Mouse (Mus musculus) adrenal gland, postnatal 14 days (tissue): ENCODE measurements around the gene Dmxl2. TPM values are rescaled to one million over a fixed set of nuclear protein-coding genes. Genes with fewer than 3 reads are reported as not detected.

Source experiments
- DNase-seq: peaks from one replicate; pipeline ENCODE4 v3.0.0; 2021; ENCODE audit warnings: mixed read lengths
- long read RNA-seq, 2 experiments: library from polyadenylated mRNA; stranded (forward); transcript quantifications; one replicate each; pipeline ENCODE4 v2.0.0; 2021
- total RNA-seq: library from RNA; stranded (reverse); gene quantifications from 2 replicates; pipeline ENCODE4 v1.2.3, GENCODE M21; 2021

The Dmxl2 gene
- 13.8 and 17.0 TPM in 2 replicates for total RNA-seq
- long read RNA-seq, experiment 1, partial matches to known transcripts: 2 of 3 reads
- long read RNA-seq, experiment 1, other reads (novel, unspliced or antisense): 1 of 3 reads
- long read RNA-seq, experiment 2, partial matches to known transcripts: 0 of 1 reads
- long read RNA-seq, experiment 2, other reads (novel, unspliced or antisense): 1 of 1 reads

DNA sequence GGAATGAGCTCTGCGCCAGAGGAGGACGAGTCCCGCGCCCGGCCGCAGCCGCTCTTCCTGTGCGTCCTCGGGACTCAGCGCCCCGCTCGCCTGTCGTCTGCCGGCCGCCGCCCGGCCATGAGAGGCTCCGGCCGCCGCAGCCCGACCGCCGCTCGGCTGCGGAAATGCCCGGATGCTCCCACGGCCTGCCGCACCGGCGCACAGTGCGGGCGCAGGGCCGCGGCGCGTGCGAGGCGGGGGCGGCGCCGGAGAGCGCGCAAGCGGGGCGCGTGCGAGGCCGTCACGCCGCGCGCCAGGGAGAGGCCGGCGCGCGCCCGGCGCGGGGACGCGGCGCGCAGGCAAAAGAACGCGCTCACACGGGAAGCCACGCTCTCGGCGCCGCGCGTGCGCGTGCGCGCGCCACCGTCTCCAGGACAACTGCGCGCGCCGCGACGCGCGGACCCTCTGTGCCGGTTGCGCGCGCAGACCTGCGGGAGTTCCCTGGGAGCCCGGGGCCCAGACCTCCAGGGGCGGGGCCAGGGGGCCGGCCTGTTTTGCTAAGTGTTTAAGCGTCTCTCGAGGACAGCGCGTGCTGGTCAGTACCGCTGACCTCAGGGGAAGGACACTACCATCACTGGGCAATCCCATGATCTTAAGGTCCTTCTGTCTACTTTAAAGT lies at the start of gene Dmxl2:
Dmxl2 (minus strand) TSS at position 174 of the 658 bp plus-strand sequence.
- peak; percentile 96 for DNase-seq

DNA sequence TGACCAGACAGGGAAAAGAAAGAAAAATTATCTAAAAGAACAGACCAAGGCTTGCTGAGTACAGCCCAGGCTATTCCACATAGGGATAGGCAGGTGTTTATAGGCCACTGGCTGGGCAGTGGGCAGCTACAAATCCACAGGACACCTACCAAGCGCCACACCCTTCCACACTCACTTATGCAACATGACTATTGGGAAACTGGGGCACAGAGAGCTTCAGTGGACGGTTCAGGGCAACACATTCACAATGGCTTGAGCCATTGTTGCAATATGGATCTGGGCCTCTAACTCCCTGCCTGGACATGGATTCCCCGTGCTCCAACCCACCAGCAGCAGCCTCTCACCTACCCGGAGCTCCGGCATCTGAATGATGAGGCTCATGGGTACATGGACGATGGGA lies 48.0 kb upstream of the Dmxl2 start:
- DNase-seq: no peak

DNA sequence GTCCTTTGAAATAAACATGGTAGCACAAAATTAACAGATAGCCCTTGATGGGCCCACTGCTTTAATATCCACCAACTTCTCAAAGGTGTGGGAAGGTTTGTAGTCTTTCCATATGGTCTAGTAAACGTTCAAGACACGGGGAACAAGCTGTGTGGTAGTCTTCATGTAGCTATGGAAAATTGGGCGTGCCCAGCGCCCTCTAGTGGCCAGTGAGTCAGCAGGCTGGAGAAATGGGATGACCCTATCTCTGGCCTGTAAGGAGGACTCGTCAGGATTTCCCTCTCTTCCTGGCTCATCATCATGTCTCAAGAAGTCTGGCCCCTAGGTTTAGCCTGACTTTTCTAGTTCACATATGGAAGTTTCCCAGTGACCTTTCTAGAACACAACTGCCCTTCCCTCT lies 46.1 kb upstream of the Dmxl2 start:
- DNase-seq: peak; percentile 80

DNA sequence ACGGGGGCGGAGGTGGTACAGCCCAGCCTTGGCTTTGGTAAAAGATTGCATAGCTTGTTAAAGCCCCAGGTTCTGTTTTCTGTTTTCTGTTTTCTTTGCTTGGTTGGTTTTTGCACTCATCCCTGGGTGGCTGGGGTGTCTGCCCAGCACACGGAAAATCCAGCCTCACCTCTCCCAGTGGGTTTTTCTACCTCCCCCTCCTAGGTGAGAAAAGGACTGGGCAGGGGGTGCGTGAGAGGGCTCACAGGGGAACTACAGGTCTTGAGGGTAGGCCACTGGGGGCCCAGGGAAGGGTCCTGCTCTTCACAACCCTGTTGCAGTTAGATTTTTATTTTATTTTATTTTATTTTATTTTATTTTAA lies 43.5 kb upstream of the Dmxl2 start:
- DNase-seq: no peak

DNA sequence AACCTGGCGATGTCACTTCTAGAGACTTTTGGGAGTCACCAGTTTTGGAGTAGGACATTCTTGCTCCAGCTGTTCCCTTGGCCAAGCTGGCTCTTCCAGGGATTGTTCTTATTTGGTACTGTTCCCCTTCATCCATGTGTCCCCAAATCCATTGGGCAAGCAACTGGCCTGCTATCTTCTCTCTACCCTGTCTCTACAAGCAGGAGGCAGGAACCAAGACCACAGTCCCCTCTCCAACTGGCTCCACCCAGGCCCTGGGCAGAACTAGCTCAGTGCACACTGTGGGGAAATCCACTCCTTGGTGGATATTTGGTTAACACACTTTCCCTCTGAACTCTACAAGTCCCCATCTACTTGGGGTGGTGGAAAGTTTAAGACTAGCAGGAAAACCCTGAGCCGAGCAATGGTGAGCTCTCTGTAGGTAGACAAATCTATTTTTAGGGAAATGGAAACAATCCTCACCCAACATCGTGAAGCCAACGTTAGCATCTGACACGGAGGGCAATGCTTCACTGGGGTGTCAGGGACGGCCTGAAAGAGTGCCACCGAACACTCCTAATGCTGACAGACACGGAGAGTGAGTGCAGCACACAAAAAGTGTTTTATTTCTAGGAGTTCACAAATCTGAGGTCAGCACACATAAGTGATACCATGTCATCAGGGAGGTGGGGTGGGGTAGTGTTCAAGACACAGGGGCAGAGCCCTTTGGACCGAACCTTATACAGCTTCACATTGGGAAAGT lies 43.0 kb upstream of the Dmxl2 start:
- DNase-seq: no peak

DNA sequence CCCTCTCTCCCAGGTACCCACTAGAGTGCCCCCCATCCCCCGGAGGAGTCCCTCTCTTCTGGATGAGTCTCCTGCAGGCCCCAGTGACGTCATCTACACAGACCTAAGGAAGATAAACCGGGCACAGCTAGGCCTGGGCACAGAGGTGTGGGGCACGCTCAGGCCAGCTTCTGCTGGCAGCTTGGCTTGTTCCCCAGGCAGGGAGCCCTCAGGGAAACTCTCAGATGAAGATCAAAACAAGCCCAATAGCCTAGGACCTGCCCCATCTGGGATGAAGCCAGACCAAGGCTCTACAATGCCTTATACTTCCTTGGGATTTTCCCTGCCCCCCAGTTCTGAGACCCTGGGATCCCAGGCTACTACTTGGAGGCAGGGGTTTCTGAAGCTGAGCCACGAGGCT lies 39.4 kb upstream of the Dmxl2 start:
- DNase-seq: peak; percentile 51

DNA sequence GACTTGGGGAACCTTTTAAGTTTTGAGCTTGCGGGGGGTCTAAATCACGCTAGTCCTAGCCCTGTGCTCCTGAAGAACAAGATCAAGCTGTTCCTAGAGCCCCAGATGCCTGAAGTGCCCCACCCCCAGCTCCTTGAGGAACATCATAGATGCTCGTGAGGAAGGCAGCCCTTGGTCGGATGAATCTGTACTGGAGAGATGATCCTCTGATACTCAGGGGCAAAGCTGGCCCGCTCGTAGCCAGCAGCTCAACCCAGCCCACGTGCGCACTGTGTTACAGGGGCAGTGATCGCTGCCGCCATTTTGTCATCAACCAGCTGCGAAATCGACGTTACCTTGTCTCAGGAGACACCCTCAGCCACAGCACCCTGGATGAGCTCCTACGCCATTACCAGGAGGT lies 37.3 kb upstream of the Dmxl2 start, which contains the start of gene Sh2d7:
Sh2d7 (plus strand) TSS at position 301 of the 400 bp plus-strand sequence.
- no peak for DNase-seq

DNA sequence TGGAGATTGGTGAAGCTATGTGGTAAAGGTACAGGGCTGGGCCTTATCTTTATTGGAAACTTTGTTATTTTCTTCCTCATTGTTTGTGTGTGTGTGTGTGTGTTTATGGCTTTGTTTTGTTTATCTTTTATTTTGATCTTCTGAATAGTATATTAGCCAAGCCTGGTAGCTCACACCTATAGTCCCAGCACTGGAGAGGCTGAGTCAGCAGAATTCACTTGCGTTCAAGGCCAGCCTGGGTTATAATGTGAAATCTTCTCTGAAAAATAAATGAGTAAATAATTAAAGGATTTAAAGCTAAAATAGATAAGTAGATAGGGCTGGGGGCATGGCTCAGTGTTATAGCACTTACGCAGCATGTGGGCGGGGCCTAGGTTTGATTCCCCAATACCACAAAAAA lies 36.8 kb upstream of the Dmxl2 start:
- DNase-seq: no peak

DNA sequence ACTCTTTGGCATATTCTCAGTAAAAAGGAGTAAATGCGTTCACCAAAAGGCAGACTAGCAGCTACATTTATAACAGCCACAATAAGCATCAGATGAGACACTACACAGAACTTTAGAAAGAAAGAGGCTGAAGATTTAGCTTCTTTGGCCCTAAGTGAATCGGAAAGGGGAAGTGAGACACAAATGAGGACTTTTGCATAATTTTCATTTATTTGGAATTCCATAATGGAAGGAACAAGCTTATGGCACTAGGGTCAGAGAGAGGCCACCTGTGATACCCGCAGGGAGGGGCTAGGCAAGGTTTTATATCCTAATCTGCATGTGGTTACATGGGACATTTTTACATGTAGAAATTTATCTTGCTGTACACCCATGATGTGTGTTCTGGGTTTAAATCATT lies 36.1 kb upstream of the Dmxl2 start:
- DNase-seq: no peak

DNA sequence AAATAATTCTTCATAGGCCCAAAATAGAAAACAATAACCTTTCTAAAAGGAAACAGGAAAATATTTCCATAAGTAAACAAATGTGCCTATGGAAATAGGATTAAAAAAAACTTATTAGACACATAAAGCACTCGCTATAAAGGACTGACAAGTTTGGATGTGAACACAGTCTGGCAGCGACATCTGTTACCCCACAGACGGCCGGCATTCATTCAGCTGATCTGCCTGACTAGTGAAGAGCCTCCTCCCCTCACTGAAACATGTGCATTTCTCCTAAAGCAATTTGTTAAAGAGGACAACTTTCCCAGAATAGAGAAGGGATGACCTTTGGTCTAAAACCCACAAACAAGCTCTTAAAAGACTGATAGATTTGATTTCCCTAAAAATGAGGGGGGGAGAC lies 35.6 kb upstream of the Dmxl2 start:
- DNase-seq: no peak

DNA sequence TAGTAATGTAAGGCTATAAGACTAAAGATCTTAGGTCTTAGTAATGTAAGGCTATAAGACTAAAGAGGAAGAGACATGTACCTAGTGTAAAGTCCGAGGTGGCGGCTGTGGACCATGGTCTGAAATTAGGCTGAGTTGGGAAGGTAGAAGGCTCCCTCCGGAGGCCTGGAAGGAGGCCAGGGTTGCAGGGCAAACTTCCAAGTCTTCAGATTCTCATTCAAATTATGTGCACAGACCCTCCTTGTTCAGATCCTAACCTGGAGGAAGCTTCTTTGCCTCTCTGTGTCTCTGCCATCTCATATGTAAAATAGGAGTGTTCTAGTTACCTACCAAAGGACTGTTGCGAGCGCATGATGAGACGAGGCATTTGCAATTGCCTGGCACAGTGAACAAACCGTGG lies 34.8 kb upstream of the Dmxl2 start:
- DNase-seq: no peak

DNA sequence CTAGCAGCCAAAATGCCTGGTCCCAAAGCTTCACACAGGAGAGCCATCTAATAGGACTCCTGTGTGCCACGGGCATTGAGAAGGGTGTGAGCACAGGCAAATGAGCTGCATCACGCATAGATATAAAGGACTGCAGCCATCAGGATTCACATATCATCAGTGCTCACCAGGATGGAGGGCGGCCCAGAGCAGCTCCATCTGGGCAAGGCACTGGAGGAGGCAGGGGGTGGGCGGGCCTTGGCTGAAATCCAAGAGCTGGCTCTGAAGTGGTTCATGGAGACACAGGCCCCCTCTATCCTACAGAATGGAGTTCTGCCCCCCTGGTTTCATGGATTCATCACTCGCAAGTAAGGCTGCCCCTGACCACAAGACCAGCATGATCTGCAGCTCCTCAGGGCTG lies 32.5 kb upstream of the Dmxl2 start:
- DNase-seq: peak; percentile 36

DNA sequence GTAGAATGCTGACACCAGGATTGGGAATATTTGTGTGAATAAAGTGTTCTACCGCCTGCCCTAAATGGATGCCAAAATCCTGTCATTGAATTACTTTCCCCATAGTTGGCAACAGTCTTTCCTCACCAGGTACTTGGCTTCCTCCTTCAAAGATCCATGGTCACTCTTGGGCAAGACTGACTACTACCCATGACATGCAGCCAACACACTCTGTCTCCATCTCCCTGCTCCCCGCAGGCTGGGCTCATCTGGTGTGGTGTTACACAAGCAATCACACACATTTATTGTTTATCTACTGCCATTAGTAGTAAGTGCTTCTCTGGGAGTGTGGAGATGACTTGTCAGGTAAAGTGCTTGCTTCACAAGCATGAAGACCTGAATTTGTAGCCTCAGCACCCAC lies 31.5 kb upstream of the Dmxl2 start:
- DNase-seq: peak; percentile 36

DNA sequence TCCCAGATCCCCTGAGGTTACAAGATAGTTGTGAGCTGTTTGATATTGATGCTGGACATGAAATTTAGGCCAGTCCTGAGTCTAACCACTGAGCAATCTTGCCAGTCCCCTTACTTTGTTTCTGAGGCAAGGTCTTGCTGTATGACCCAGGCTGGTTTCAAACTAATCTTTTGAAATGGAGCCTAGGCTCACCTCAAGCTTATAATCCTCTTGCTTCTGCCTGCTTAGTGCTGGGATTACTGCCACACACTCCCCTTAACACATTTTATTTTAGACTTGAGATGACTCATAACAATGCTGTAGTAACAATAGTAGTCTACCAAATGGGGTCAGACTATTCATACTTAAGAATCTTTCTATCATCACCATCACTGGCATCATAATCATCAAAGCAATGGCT lies 30.0 kb upstream of the Dmxl2 start:
- no peak for DNase-seq

DNA sequence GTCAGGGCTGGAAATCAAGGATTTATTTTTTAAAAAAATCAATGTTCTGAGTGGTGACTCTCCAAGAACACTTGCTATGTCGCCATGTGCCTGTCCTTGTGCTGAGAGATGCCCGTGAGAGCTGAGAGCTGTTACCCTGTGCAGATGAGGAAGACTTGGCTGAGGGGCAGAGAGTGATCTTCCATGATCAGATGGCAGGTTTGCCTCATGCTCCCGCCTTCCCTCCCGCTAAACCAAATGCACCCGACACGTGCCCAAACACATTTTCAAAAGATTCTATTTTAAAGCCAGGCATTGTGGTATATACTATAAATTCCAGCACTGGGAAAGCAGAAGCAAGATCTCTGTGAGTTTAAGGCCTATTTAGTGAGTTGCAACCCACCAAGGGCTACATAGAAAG lies 29.4 kb upstream of the Dmxl2 start:
- no peak for DNase-seq

DNA sequence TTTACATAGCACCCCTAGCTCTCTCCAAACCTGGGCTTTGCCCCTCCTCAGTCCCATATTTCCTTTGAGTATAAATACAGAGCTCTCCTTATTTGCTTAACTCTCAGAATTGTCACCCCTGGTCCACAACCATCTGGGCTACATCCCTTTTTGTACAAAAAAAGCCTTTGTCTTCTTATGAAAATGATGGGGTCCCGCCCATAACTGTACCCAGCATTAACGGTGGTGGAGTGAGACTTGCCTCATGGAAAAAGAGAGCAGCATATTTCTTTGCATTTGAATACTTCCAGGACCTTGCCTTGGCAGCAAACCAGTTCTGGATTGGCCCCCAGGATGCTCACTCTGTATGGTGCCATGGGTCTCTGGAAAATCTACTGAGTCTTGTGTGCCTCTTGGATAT lies 28.5 kb upstream of the Dmxl2 start:
- DNase-seq: no peak

DNA sequence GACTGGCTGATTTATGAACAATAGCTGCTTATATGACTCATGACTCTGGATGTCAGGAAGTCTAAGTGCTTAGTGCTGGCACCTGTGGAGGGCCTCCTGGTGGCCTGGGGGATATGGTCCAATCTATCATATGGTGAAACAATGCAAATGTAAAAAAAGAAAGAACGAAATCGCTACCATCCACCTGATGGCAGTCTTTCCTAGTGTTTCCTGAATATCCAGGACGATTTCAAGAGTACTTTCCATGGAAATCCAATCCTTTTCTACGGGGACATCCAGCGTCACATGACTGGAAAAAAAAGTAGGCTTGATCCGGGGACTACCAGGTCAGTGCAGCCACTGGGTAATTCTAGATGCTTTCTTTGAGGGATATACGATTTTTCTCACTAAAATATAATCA lies 26.3 kb upstream of the Dmxl2 start:
- no peak for DNase-seq

DNA sequence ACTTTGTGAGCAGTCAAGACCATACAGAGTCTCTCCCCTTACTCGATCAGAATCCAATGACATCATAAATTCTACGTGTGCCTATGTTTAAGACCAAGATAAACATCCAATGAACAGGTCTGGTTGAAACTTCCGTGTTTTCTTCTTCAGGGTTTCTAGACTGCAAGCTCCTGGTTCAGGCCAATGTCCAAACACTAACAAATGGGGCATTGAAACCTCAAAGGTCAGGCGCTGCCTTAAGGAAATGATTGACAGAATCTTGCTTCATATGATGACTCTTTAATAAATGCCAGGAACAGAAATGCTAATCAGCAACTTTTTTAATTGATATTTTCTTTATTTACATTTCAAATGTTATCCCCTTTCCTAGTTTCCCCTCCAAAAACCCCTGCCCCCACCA lies 18.9 kb upstream of the Dmxl2 start:
- no peak for DNase-seq

DNA sequence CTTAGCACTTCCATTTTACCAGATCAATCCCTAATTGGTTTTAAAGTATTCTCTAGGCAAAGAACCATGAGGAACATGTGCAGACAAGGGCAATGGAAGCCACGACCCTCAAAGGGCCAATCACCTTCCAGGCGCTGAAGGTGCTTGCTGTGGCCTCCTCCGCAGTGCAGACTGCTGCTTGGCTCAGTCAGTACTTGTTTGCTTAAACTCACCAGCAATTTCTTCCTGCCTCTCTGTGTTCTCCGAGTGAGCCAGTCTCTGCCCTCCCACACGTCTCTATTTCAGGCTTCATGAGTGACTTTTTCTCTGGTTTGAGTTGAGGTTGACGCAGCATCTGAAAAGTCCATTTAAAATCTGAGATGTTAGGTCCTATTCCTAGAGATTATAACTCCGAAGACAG lies 17.5 kb upstream of the Dmxl2 start:
- no peak for DNase-seq

DNA sequence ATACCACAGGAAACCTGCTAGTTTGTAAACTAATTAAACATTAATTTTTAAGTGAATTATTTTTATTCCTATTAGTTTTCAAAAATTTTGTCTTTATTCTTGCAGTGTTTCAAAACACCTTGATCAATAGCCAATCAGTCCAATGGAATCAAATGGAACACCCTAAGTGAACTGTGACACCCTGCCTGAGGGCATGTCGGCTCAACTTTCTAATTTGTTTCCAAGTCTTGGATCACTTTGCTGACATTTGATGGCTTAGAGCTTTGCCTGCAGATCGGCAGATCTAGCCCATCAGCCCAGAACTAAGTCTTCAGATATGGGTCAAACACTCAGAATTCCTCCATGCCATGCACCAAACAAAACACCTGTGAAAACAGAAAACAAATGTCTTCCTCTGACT lies 14.6 kb upstream of the Dmxl2 start:
- no peak for DNase-seq

DNA sequence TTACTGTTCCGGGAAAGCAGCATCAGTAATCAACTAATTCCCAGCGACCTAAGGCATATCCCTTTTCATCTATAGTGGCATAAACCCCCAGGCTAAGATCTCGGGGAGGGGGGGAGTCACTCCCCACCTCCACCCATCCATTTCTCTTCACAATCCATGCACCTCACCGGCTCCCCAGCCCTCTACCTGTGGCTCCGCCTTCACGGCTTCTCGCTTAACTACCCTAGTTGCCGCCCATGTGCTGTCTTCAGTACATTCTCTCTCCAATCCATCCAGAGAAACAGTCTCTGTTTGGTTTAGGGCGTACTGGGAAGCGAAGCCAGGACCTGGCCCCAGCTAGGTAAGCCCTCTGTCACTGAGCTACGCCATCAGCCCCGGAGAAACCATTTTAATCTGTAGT lies 1.4 kb upstream of the Dmxl2 start:
- peak; percentile 8 for DNase-seq

DNA sequence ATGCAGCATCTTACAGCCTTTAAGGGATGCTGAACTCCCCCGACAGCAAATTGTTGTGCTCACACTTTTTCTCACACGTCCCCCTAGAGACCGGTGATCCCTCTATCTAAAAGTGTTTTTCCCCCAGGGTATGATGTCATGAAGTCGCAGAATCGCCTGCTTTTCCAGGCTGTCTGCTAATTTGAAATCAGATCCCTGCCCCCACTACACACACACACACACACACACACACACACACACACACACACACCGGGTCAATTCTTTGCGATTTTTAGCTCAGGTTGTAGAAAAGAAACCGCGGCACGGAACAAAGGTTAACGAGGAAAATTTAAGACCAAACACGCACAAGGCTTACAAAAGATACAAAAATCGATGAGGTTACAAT lies 677 bp upstream of the Dmxl2 start:
- no peak for DNase-seq

DNA sequence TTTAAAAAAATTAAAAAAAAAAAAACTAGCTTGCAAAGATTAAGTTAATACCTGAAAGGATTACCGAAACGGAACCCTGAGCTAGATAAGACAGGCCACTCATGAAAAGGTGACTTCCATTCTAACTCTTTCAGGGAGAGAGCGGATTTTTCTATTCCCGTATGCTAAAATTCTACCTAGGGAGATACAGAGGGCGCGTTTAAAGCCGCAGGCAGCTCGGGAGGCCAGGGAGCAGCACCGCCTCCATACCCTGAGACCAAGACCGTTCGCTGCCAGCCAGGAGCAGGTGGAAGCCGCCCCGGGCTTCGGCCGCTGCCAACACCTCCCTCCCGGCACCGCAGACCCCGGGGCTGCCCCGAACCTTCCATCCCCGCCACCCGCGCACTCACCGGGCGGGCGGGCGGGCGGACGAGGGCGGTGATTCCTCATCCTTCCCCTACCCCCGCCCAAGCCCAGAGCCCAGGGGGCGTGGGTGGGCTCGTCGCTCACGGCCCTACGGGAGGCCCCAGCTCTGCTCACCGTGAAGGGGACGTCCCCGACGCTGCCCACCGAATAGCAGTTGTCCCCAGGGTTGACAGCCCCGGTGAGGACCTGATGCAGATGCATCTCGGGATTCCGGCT lies 484 bp downstream of the Dmxl2 start:
- no peak for DNase-seq

DNA sequence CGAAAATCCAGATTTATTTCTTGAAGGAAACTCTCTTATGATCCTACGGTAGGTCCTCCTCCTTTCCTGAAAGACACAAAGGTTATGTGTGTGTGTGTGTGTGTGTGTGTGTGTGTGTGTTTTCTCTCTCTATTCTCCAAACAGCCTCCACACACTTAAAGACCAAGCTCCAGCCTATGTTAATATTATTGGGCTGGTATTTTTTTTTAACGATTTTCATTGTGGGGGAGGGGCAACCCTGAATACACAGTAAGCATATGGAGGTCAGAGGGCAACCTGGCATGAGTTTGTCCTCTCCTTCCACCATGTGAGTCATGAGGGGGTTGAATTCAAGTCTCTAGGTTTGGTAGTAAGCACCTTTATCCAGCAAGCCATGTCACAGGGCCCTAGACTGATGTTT lies 1.6 kb downstream of the Dmxl2 start:
- DNase-seq: no peak
